Mouse (Mus musculus): ENCODE measurements around the gene Aqp3.

DNA sequence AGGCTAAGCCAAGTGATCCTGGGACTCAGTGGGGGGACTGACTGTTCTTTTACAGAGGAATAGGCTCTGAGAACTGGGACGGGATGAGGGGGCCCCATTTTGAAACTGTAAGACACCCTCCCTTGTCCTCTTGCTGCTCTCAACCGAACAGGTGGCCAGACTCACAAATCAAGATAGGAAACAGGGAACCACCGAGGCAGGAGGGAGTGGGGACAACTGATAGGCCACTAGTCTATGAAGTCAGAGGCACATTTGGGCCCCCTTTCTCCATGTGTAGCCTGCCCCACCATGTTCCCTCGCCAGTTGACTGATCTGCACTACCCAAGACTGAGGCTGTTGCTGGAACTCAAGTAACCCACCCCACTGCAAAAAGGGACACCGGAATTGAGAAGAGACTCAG, 1.2 kb downstream of the Aqp3 start:
- TF ChIP-seq POLR2A (IDR thresholded peaks at IDR 0.05; ENCODE audit: control insufficient read depth, low read depth, low read length) (no peak), CTCF (IDR thresholded peaks at IDR 0.05; ENCODE audit: control insufficient read depth, insufficient read depth, insufficient replicate concordance, low read depth, low read length) (no peak)
